Mouse (Mus musculus) limb, embryonic 11.5 days (tissue): ENCODE results near the gene Scimp. TPM values are rescaled to one million over a fixed set of nuclear protein-coding genes. Genes with fewer than 3 reads are reported as not detected.

Experiments
- ATAC-seq: fragments of 200-750 bp; cut with Nextera tagmentation; 2 replicates; pipeline ENCODE4 v1.8.0; 2017; ENCODE audit warnings: low read depth; ENCODE audit not compliant: insufficient number of reproducible peaks, low FRiP score, low TSS enrichment
- DNase-seq: peaks from one replicate; pipeline ENCODE4 v3.0.0-alpha.2; 2015; ENCODE audit warnings: low spot score
- H3K27ac ChIP-seq: fragments of 300-500 bp; sonication (generic); replicated peaks from 2 replicates; pipeline ENCODE4 v1.5.1; 2014; ENCODE audit warnings: low read depth, mild to moderate bottlenecking, low read length
- H3K27me3 ChIP-seq: fragments of 300-500 bp; sonication (generic); 2 replicates; pipeline ENCODE4 v1.6.1; 2014; ENCODE audit warnings: mild to moderate bottlenecking, low read length, mixed read lengths; ENCODE audit not compliant: control insufficient read depth, insufficient read depth
- H3K36me3 ChIP-seq: fragments of 300-500 bp; sonication (generic); 2 replicates; pipeline ENCODE4 v1.6.1; 2014; ENCODE audit warnings: mild to moderate bottlenecking, low read length, moderate library complexity, mixed read lengths; ENCODE audit not compliant: control insufficient read depth, insufficient read depth
- H3K4me1 ChIP-seq: fragments of 300-500 bp; sonication (generic); 2 replicates; pipeline ENCODE4 v1.6.1; 2014; ENCODE audit warnings: low read length, mixed read lengths; ENCODE audit not compliant: control insufficient read depth, insufficient read depth
- H3K4me2 ChIP-seq: fragments of 300-500 bp; sonication (generic); 2 replicates; pipeline ENCODE4 v1.6.1; 2014; ENCODE audit warnings: low read depth, mild to moderate bottlenecking, moderate library complexity; ENCODE audit not compliant: severe bottlenecking
- H3K4me3 ChIP-seq: fragments of 300-500 bp; sonication (generic); 2 replicates; pipeline ENCODE4 v1.5.1; 2014; ENCODE audit warnings: low read depth, low read length
- H3K9ac ChIP-seq: fragments of 300-500 bp; sonication (generic); 2 replicates; pipeline ENCODE4 v1.6.1; 2014; ENCODE audit warnings: mild to moderate bottlenecking, low read length
- H3K9me3 ChIP-seq: fragments of 300-500 bp; sonication (generic); 2 replicates; pipeline ENCODE4 v1.6.1; 2016; ENCODE audit warnings: low read length; ENCODE audit not compliant: control insufficient read depth
- WGBS: fragments of 180-500 bp; shearing (Covaris S2); extraction: QIAGEN DNeasy Blood & Tissue Kit; methylation state at CpG from one replicate; pipeline ENCODE4 v1.1.7; 2014; 5-methylcytosine and 5-hydroxymethylcytosine counted together
- polyA plus RNA-seq: library from polyadenylated mRNA; unstranded; fragments of >200 nt; fragmentation: Nextera tagmentation; extraction: Ambion mirVana; gene quantifications from 2 replicates; pipeline ENCODE4 v1.2.1, GENCODE M21; 2014

Scimp gene
- not detected in 2 replicates for polyA plus RNA-seq

DNA sequence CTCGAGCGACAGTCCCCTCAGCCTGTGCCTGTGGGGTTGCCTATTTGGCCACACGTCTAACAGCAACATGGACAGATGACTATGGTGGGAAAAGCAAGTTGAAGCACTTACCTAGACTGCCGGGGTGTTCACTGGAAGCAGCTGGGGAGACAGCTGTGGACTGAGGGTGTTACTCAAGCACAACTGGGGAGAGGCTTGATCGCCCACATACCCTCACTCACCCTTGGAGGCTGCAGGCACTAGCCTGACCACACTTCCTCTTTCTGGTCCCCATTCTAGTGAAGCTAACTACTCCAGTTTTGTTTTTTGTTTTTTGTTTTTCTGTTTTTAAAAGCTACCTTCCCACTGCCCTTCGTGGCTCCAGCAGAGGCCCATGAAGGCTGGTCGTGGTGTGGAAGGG is at the start of gene Scimp:
TSS of gene Scimp (minus strand) at position 222 of the 400 bp plus-strand sequence.
- Histone ChIP-seq H3K36me3 (no peaks in the 10 kb centered on the region), H3K9me3 (no peaks in the 10 kb centered on the region), H3K4me2 (no peak within 1 kb of the TSS), H3K27me3 (no peaks in the 10 kb centered on the region), H3K9ac (no peak within 1 kb of the TSS), H3K27ac (no peak within 1 kb of the TSS), H3K4me3 (no peak within 1 kb of the TSS), H3K4me1 (no peaks in the 10 kb centered on the region)
- no peak for DNase-seq
- 85% methylated on average over 7 of the region's 7 CpGs for WGBS
- no peak for ATAC-seq

DNA sequence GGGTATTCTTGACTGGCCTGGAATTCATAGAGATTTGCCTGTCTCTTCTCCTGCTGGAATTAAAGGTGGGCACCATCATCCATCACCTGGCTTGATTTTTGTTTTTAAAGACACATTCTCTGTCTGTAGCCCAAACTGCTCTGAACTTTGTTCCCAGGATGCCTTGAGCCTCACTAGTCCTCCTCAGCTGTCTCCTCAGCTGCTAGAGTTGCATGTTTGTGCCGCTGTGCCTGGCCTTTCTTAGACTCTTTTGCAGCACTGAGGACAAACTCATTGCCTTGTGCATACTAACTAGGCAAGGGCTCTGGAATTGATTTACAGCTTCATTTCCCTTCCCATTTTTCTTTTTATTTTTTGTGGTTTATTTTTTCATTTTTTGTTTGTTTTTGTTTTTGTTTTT is 48.0 kb upstream of the Scimp start:
- no peak for DNase-seq
- no peak for ATAC-seq
- Histone ChIP-seq H3K4me3 (no peak overlapping the region), H3K4me2 (no peak overlapping the region), H3K4me1 (no peaks in the 10 kb centered on the region), H3K27me3 (no peaks in the 10 kb centered on the region), H3K36me3 (no peaks in the 10 kb centered on the region), H3K9me3 (no peaks in the 10 kb centered on the region), H3K27ac (no peak overlapping the region), H3K9ac (no peak overlapping the region)
- 97% methylated on average over 1 of the region's 1 CpGs for WGBS

DNA sequence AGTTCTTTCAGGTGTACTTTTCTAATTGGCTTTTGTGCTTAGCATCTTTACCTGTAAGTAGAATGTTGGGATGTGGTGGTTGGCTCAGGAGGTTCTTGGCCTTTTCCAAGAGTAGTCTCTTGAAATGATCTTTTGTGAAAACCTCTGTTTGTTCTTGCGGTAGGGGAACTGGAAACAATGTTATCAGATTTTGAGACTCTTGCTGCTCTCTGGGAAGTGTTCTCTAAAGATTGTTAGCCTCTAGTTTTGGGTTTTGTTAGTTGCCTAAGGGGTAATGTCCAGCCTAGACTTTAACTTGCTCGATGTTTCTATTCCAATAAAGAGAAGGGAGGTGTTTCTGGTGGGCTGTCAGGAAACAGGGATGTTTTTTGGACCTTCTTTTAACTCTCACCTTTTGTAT is 33.6 kb upstream of the Scimp start:
- Histone ChIP-seq H3K27me3 (no peaks in the 10 kb centered on the region), H3K4me3 (peak overlapping the region; percentile 77), H3K27ac (no peak overlapping the region), H3K9ac (no peak overlapping the region), H3K9me3 (no peaks in the 10 kb centered on the region), H3K36me3 (no peaks in the 10 kb centered on the region), H3K4me2 (peak overlapping the region; percentile 74), H3K4me1 (peaks cover 10% of the 10 kb centered on the region)
- WGBS, result 72% methylated on average over 2 of the region's 2 CpGs
- ATAC-seq, result no peak
- no peak for DNase-seq

DNA sequence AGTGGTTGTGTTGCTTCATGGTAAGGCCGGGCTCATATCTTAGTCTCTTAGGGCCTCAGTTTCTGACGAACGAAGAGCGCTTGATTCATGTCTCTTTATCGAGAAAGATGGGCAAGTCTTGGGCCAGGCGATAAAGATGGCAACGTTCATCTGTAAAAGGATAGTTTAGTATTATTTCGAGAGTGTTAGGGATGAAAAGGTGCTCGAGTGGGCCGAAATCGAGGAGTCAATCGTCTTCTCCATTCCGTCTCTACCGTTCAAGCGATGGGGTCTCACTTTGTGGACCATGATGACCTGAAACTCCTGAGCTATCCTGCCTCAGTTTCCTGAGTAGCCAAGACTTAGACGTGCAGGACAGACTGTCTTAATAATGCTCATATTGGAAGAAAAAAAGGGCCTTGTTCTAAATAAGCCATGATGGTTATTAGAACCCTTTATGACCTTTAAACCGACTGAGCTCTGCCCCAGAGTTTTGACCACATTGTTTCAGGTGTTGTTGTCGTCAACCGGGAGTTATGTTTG is 33.1 kb upstream of the Scimp start:
- ATAC-seq (no peak), DNase-seq (no peak)
- Histone ChIP-seq H3K27ac (no peak overlapping the region), H3K4me1 (peaks cover 10% of the 10 kb centered on the region), H3K4me3 (peak overlapping the region; percentile 77), H3K27me3 (no peaks in the 10 kb centered on the region), H3K9me3 (no peaks in the 10 kb centered on the region), H3K9ac (peak overlapping the region; percentile 85), H3K36me3 (no peaks in the 10 kb centered on the region), H3K4me2 (peak overlapping the region; percentile 74)
- 4% methylated on average over 19 of the region's 19 CpGs for WGBS

DNA sequence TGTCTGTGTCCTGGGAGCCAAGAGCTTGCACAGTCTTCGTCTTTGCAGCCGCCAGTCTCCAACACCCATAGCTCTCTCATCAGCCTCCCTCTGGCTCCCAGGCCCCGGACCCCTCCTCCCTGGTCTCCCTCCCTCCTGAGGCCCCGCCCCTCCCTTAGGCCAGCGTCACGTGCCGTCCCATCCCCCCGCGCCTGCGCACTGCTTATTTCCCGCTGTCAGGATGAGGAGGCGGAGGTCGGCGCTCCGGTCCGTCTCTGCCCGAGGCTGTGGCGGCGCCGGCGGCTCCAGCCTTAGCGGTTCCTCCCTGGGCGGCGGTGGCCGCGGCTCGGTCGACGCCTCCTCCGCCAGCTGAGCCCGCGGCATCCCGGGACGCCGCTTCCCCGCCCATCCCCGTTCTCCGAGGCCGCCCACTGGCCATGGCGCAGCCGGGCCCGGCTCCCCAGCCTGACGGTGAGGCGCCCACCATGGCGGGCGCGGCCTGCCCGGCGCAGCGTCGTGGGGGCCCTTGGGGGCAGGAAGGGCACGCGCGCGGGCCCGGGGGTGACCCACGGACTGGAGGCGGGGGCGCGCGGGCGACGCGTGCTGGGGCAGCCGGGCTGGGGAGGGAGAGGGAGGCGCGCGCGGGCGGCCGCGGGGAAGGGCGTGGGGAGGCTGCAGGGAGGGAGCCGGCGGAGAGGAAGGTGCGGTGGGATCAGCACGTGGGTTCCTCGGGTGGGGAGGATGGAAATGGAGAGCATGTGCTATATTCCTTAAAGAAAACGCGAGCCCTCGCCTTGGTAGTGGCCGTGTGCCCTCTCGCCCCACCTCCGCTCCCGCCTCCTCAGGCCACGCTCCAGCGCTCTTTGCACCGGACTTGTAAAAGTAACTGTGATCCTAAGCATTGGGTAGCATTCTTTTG is 32.4 kb upstream of the Scimp start, which contains the start of gene Rabep1:
TSS of gene Rabep1 (plus strand) at position 220 of the 898 bp plus-strand sequence.
- WGBS, result under 1% methylated on average over 68 of the region's 88 CpGs
- DNase-seq, result peak; percentile 99

DNA sequence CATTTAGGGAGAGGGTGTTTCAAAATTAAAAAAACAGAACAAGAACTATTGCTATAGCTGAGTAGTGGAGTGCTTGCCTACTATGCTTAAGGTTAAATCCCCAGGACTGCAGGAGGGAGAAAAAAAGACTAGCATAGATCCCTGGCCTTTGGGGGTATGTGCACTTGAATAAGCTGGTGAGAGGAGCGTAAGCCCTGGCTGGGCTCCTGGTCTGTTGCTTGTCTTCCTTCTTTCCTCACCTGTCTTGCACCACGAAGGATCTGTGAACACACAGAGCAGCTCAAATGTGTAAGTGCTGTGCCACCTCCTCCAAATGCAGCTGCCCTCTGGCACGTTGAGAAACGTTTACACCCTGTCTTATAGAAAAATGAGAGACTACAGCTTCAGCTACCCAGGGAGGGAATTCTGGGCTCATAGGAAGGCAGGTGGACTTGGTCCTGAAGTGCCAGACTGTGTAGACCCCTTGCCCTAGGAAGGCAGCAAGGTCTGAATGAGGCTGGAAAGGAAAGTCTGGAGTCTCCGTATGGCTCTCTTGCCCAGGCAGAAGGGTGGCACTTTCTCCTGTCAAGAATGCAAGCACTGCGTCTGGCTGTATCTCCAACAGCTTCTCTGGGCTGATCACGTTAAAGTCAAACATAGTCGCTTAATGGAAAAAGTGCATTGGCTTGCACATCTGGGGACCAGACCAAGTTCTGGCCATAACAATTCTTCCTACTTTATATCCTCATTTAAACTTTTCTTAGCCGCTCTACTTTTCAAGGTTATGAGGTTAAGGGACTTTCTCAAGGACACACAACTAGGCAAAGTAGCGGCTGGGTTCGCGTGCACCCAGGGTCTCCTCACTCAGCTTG is 31.5 kb upstream of the Scimp start:
- DNase-seq (no peak), ATAC-seq (peak; percentile 49)
- Histone ChIP-seq H3K9ac (peak overlapping the region; percentile 85; the same call in 1 of the 2 replicates), H3K36me3 (no peaks in the 10 kb centered on the region), H3K4me3 (peak overlapping the region; percentile 77), H3K9me3 (no peaks in the 10 kb centered on the region), H3K4me2 (peak overlapping the region; percentile 74), H3K27ac (no peak overlapping the region; the same call in 1 of the 2 replicates), H3K27me3 (no peaks in the 10 kb centered on the region), H3K4me1 (peaks cover 10% of the 10 kb centered on the region)
- WGBS, result 14% methylated on average over 12 of the region's 12 CpGs

More for the DNA sequence above, 32.4 kb upstream of the Scimp start, which contains the start of gene Rabep1:
- Histone ChIP-seq H3K4me1 (peaks cover 10% of the 10 kb centered on the region), H3K27me3 (no peaks in the 10 kb centered on the region), H3K9me3 (no peaks in the 10 kb centered on the region), H3K4me3 (peak within 1 kb of the TSS; percentile 77), H3K4me2 (peak within 1 kb of the TSS; percentile 74), H3K27ac (peak within 1 kb of the TSS; percentile 69), H3K9ac (peak within 1 kb of the TSS; percentile 85), H3K36me3 (no peaks in the 10 kb centered on the region)
- ATAC-seq, result peak; percentile 95

DNA sequence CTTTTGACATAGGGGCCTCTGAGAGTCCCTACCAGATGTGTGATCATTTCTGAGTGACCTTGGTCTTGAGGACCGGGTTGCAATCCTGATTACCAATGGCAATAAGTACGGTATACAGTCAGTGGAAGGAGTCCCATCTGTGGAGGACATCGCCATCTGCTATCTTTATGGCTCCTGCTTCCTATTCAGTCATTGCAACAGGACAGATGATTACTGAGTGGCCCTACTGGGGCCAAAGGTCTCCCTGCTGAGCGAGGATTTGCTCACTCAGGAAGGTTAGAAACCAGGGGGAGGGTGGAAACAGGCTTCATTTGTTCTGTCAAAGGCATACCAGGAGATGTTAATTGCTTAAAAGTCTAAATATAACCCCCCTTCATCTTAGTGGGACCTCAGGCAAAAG is 30.6 kb upstream of the Scimp start:
- no peak for DNase-seq
- Histone ChIP-seq H3K9me3 (no peaks in the 10 kb centered on the region), H3K9ac (no peak overlapping the region), H3K27me3 (no peaks in the 10 kb centered on the region), H3K4me2 (no peak overlapping the region), H3K4me3 (no peak overlapping the region), H3K27ac (no peak overlapping the region), H3K36me3 (no peaks in the 10 kb centered on the region), H3K4me1 (peaks cover 10% of the 10 kb centered on the region)
- 56% methylated on average over 4 of the region's 4 CpGs for WGBS
- ATAC-seq, result no peak

DNA sequence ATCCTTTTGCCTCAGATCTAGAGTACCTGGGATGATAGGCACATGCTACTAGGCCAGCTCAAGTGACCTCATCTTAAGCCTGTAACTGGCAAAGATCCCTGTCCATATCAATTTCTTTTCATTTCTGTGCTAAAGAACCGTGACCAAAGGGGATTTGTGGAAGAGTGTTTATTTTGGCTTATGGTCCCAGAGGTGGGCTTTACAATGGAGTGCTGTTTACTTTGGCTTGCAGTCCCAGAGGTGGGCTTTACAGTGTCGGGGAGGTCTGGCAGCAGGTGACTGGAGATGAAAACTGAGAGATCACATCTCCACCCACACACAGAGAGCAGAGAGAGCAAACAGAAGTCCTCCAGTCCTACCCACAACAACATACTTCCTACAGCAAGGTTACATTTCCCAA is 26.2 kb upstream of the Scimp start:
- no peaks in the 10 kb centered on the region for H3K9me3 ChIP-seq
- H3K27me3 ChIP-seq, result no peaks in the 10 kb centered on the region
- H3K36me3 ChIP-seq, result no peaks in the 10 kb centered on the region
- no peak for DNase-seq
- no peak overlapping the region for H3K4me2 ChIP-seq
- H3K9ac ChIP-seq, result no peak overlapping the region
- no peak overlapping the region for H3K27ac ChIP-seq
- WGBS, result 56% methylated on average over 2 of the region's 2 CpGs
- no peak overlapping the region for H3K4me3 ChIP-seq
- no peaks in the 10 kb centered on the region for H3K4me1 ChIP-seq
- ATAC-seq, result no peak
